Mouse (Mus musculus): Measurements from ENCODE around the gene Zfp691.

DNA sequence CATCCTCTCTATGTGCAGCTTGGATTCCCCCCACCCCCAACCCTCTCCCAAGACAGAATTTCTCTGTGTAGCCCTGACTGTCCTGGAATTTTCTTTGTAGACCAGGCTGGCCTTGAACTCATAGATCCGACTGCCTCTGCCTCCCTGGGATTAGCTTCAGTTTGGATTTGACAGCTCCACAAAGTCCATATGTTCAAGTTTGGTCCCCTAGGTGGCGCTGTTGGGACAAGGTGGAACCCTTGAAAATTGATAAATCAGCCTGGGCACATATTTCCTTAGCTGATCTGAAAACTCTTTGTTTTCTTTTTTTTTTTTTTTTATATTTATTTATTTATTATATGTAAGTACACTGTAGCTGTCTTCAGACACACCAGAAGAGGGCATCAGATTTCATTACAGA is 16.8 kb downstream of the Zfp691 start:
- TF ChIP-seq CTCF (IDR thresholded peaks at IDR 0.05) (peak; percentile 76), EP300 (IDR thresholded peaks at IDR 0.05; ENCODE audit: insufficient read depth, low read depth, low read length) (no peak), POLR2A (IDR thresholded peaks at IDR 0.05; ENCODE audit: insufficient read depth, low read depth, low read length) (no peak)
